Mouse (Mus musculus) heart, embryonic 16.5 days (tissue): ENCODE measurements around the gene Dync1i1. TPM values are rescaled to one million over a fixed set of nuclear protein-coding genes. Genes with fewer than 3 reads are reported as not detected.
"Not testable (repeated sequence)": the region's sequence is repeated elsewhere in the genome, so short reads cannot be mapped to it uniquely, and the experiment has no call there.

Experiments used
- ATAC-seq: fragments of 200-750 bp; cut with Nextera tagmentation; replicated peaks from 2 replicates; pipeline ENCODE4 v1.8.0; 2017; ENCODE audit warnings: moderate number of reproducible peaks; ENCODE audit not compliant: insufficient read depth, low FRiP score; ENCODE audit errors: extremely low read depth
- H3K27ac ChIP-seq: fragments of 300-500 bp; sonication (generic); 2 replicates; pipeline ENCODE4 v1.5.1; 2014; ENCODE audit warnings: mild to moderate bottlenecking, low read length, control low read depth, moderate library complexity
- H3K27me3 ChIP-seq: fragments of 300-500 bp; sonication (generic); 2 replicates; pipeline ENCODE4 v1.6.1; 2014; ENCODE audit warnings: low read length, mixed read lengths; ENCODE audit not compliant: control insufficient read depth, insufficient read depth
- H3K36me3 ChIP-seq: fragments of 300-500 bp; sonication (generic); 2 replicates; pipeline ENCODE4 v1.6.1; 2014; ENCODE audit not compliant: control insufficient read depth, insufficient read depth
- H3K4me1 ChIP-seq: fragments of 300-500 bp; sonication (generic); 2 replicates; pipeline ENCODE4 v1.6.1; 2014; ENCODE audit warnings: low read length, mixed read lengths; ENCODE audit not compliant: control insufficient read depth, insufficient read depth
- H3K4me2 ChIP-seq: fragments of 300-500 bp; sonication (generic); 2 replicates; pipeline ENCODE4 v1.6.1; 2014; ENCODE audit warnings: low read depth, mild to moderate bottlenecking, control low read depth, low read length
- H3K4me3 ChIP-seq: fragments of 300-500 bp; sonication (generic); 2 replicates; pipeline ENCODE4 v1.5.1; 2014; ENCODE audit warnings: mild to moderate bottlenecking, control low read depth, low read length
- H3K9ac ChIP-seq: fragments of 300-500 bp; sonication (generic); 2 replicates; pipeline ENCODE4 v1.6.1; 2014; ENCODE audit warnings: low read length, control low read depth
- H3K9me3 ChIP-seq: fragments of 300-500 bp; sonication (generic); replicated peaks from 2 replicates; pipeline ENCODE4 v1.6.1; 2016; ENCODE audit warnings: low read length; ENCODE audit not compliant: control insufficient read depth
- WGBS: fragments of 180-500 bp; shearing (Covaris S2); extraction: QIAGEN DNeasy Blood & Tissue Kit; methylation state at CpG from one replicate; pipeline ENCODE4 v1.1.7; 2014; 5-methylcytosine and 5-hydroxymethylcytosine counted together
- polyA plus RNA-seq: library from polyadenylated mRNA; unstranded; fragments of >200 nt; fragmentation: Nextera tagmentation; extraction: Ambion mirVana; gene quantifications from 2 replicates; pipeline ENCODE4 v1.2.1, GENCODE M21; 2015

Dync1i1 gene
- 1.6 and 2.0 TPM in 2 replicates for polyA plus RNA-seq

DNA sequence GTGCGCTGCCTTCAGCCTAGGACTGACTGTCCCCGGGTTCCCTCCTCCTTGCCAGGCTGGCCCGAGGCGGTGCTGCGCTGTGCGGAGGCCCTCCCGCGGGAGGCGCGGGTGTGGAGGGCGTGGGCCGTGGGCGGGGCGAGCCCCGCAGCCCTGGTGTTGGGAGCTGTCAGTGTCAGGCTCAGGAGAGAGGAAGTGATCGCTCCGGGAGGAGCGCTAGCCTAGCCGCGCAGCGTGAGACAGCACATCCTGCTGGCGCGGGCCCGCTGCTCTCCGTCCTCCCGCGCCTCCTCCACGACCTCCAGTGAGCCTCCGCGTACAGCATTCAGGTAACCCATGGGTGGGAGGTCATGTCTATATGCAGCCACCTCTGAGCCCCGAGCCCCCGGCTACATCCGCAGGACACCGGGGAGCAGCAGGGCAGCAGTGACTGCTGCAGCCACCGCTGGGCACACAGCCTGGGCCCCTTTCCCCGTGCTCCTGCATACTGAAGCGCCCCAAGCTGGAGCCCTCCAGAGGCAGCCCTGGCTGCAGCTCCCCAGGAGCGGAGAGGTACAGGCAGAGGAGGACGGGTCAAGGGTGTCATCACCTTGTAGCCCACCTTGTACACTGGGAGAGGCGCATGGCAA lies at the start of gene Dync1i1:
TSS of gene Dync1i1 (plus strand) at position 29 of the 626 bp plus-strand sequence.
- H3K9ac ChIP-seq, result peak within 1 kb of the TSS; percentile 71
- H3K4me1 ChIP-seq, result peaks cover 4% of the 10 kb centered on the region; the same call in 1 of the 2 replicates
- peak within 1 kb of the TSS; percentile 90 for H3K4me2 ChIP-seq
- H3K9me3 ChIP-seq, result no peaks in the 10 kb centered on the region
- H3K27me3 ChIP-seq, result 0 out of 2 replicates have a peak, but pooled peaks cover 3% of the 10 kb centered on the region
- WGBS, result 1% methylated on average over 40 of the region's 40 CpGs
- H3K36me3 ChIP-seq, result no peaks in the 10 kb centered on the region
- ATAC-seq, result peak; percentile 84
- no peak within 1 kb of the TSS for H3K27ac ChIP-seq
- peak within 1 kb of the TSS; percentile 62 for H3K4me3 ChIP-seq

DNA sequence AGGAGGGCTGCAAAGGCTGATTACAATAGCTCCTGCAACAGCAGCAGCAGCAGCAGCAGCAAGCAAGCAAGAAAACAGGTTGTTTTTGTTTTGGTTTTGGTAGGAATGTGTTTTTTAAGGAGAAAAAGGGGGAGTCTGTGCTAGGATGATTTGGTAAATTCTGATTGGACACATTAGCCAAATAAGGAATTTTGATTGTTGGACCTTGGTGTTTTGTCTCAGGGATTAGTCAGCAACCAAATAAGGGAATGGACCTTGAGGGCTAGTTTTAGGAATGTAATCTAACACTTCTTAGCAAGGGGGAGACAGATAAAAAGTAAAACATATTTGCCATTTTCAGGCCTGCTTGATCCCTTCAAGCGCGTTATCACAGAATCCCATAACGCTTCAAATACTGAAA lies 45.7 kb upstream of the Dync1i1 start:
- no peaks in the 10 kb centered on the region for H3K4me1 ChIP-seq
- no peaks in the 10 kb centered on the region for H3K36me3 ChIP-seq
- WGBS, result 61% methylated on average over 3 of the region's 3 CpGs
- no peak overlapping the region for H3K4me2 ChIP-seq
- no peak for ATAC-seq
- no peaks in the 10 kb centered on the region for H3K27me3 ChIP-seq
- no peak overlapping the region for H3K9ac ChIP-seq
- no peaks in the 10 kb centered on the region for H3K9me3 ChIP-seq
- no peak overlapping the region for H3K4me3 ChIP-seq
- H3K27ac ChIP-seq, result no peak overlapping the region

GRCm38 (mm10) chr6:5701826-5702225 lies 23.6 kb upstream of the Dync1i1 start:
- no peaks in the 10 kb centered on the region for H3K27me3 ChIP-seq
- WGBS, result 77% methylated on average over 2 of the region's 2 CpGs
- H3K36me3 ChIP-seq, result no peaks in the 10 kb centered on the region
- no peaks in the 10 kb centered on the region for H3K4me1 ChIP-seq
- no peak overlapping the region for H3K4me2 ChIP-seq
- H3K4me3 ChIP-seq, result no peak overlapping the region
- no peak overlapping the region for H3K27ac ChIP-seq
- H3K9me3 ChIP-seq, result 0 out of 2 replicates have a peak, but pooled peaks cover 1% of the 10 kb centered on the region
- H3K9ac ChIP-seq, result no peak overlapping the region
- ATAC-seq, result no peak

GRCm38 (mm10) chr6:5707894-5708293 lies 17.5 kb upstream of the Dync1i1 start:
- not testable (repeated sequence) for H3K36me3 ChIP-seq
- 60% methylated on average over 3 of the region's 3 CpGs for WGBS

GRCm38 (mm10) chr6:5710063-5710605 lies 15.3 kb upstream of the Dync1i1 start:
- H3K27me3 ChIP-seq, result no peaks in the 10 kb centered on the region
- no peaks in the 10 kb centered on the region for H3K9me3 ChIP-seq
- H3K27ac ChIP-seq, result no peak overlapping the region
- H3K9ac ChIP-seq, result no peak overlapping the region
- no peaks in the 10 kb centered on the region for H3K4me1 ChIP-seq
- no peak overlapping the region for H3K4me3 ChIP-seq
- no peak for ATAC-seq
- H3K36me3 ChIP-seq, result no peaks in the 10 kb centered on the region
- 49% methylated on average over 3 of the region's 3 CpGs for WGBS
- no peak overlapping the region for H3K4me2 ChIP-seq

More at GRCm38 (mm10) chr6:5707894-5708293, 17.5 kb upstream of the Dync1i1 start:
- ATAC-seq, H3K4me2 ChIP-seq, H3K27me3 ChIP-seq, H3K27ac ChIP-seq, H3K9ac ChIP-seq, H3K9me3 ChIP-seq, H3K4me1 ChIP-seq, H3K4me3 ChIP-seq: not testable (repeated sequence)

DNA sequence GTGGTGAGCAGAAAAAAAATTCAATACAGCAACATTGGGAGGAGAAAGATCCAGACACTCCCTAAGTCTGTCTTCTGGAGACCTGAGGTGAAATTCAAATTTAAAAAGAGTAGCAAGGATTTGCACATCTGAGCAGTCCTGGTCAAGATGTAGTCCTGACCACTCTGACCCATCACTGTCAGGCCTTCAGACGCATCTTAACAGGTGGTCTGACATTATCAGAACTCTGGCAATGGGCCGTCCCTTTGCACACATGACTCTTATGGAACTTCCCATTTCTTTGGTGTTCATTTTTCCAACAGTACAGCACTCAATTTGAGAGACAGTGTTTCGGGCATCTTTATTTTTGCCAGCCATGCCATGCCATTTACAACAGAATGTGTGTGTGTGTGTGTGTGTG lies 12.8 kb upstream of the Dync1i1 start:
- ATAC-seq, result no peak

GRCm38 (mm10) chr6:5715101-5715618 lies 10.3 kb upstream of the Dync1i1 start:
- Histone ChIP-seq H3K4me2 (no peak overlapping the region), H3K4me1 (no peaks in the 10 kb centered on the region), H3K27me3 (no peaks in the 10 kb centered on the region), H3K9me3 (no peaks in the 10 kb centered on the region), H3K27ac (no peak overlapping the region), H3K4me3 (no peak overlapping the region), H3K9ac (no peak overlapping the region), H3K36me3 (no peaks in the 10 kb centered on the region)
- ATAC-seq, result no peak
- 56% methylated on average over 3 of the region's 3 CpGs for WGBS

More for the DNA sequence above, 12.8 kb upstream of the Dync1i1 start:
- H3K27ac ChIP-seq, result no peak overlapping the region
- H3K9me3 ChIP-seq, result no peaks in the 10 kb centered on the region
- no peak overlapping the region for H3K9ac ChIP-seq
- H3K27me3 ChIP-seq, result no peaks in the 10 kb centered on the region
- no peak overlapping the region for H3K4me3 ChIP-seq
- no peaks in the 10 kb centered on the region for H3K4me1 ChIP-seq
- H3K36me3 ChIP-seq, result no peaks in the 10 kb centered on the region
- 69% methylated on average over 3 of the region's 3 CpGs for WGBS
- no peak overlapping the region for H3K4me2 ChIP-seq

- H3K9me3 ChIP-seq, result no peaks in the 10 kb centered on the region
- H3K27me3 ChIP-seq, result no peaks in the 10 kb centered on the region
- H3K4me2 ChIP-seq, result no peak overlapping the region
- 56% methylated on average over 2 of the region's 2 CpGs for WGBS
- no peak overlapping the region for H3K4me3 ChIP-seq
- H3K4me1 ChIP-seq, result no peaks in the 10 kb centered on the region
- H3K9ac ChIP-seq, result no peak overlapping the region
- no peaks in the 10 kb centered on the region for H3K36me3 ChIP-seq
- H3K27ac ChIP-seq, result no peak overlapping the region
- ATAC-seq, result no peak
Observed at GRCm38 (mm10) chr6:5718955-5719354, 6.5 kb upstream of the Dync1i1 start.

- H3K27me3 ChIP-seq, ATAC-seq, H3K36me3 ChIP-seq, H3K4me1 ChIP-seq, H3K27ac ChIP-seq, H3K4me3 ChIP-seq, H3K9me3 ChIP-seq, H3K9ac ChIP-seq, H3K4me2 ChIP-seq: not testable (repeated sequence)
Observed at GRCm38 (mm10) chr6:5720716-5721115, 4.7 kb upstream of the Dync1i1 start.
